Mouse (Mus musculus): ENCODE measurements at regions not wholly inside any gene's neighbourhood (a gene's known extent, or its start where the extent isn't known, plus 50 kb on each side); places are given as distances from the start of the nearest gene placed in this dataset.

DNA sequence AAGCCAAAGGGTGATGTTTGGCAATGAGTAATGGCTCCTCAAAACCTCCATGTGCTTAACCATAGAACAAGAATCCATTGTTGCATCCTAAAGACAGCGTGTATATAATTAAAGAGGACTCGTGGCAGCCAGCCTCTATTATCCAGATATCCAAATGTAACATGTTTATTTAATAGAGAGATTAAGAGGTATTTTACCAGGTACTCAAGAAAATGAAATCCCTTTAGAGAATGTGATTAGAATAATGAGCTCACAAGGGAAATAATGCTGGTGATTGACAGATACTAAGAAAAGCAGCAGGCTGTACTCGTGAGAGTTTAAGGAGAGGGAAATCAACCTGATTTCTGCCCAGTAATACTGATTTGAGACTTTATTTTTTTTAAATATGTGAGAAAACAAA is 295.5 kb upstream of the Tmprss15 start:
- TF ChIP-seq POLR2A (IDR thresholded peaks at IDR 0.05; ENCODE audit: control insufficient read depth, extremely low read depth, insufficient read depth, low read length, poor library complexity) (no peak), CTCF (IDR thresholded peaks at IDR 0.05; ENCODE audit: borderline replicate concordance, control insufficient read depth, extremely low read depth, insufficient read depth, low read length, poor library complexity) (no peak)

Data from thymus, adult 2 months (tissue).